Mouse (Mus musculus) c-Kit-positive CD71-negative TER-119-negative erythroid progenitor cells, embryonic 14.5 days (primary cell): ENCODE measurements around the gene Rnf126.

Experiments used
- DNase-seq: peaks from one replicate; pipeline ENCODE4 v3.0.0-alpha.2; 2013; ENCODE audit warnings: low read depth

Rnf126 gene

DNA sequence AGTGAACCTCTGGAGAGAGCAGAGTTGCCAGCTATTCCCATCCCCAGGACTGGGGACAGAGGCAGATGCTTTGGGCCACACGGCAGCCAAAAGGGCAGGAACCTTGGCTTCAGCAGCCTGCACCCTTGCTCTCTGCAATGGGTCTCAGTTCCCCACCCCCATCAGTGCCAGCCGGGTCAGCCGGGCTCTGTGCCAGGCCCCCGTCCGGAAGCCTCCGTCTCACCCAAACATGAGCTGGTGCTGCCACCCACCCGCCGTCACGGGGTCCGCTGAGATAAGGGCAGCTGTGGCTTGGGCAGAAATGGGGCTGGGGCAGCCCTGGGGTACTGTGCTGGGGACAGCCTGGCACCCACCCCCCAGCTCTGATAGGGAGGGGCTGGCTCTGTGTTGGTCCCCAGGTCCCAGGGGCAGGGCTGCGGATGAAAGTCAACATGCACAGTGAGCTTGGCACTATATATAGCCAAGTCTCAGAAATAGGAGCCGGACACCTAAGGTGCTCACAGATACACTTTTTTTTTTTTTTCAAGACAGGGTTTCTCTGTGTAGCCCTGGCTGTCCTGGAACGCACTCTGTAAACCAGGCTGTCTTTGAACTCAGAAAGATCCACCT lies 37.3 kb downstream of the Rnf126 start:
- no peak for DNase-seq

DNA sequence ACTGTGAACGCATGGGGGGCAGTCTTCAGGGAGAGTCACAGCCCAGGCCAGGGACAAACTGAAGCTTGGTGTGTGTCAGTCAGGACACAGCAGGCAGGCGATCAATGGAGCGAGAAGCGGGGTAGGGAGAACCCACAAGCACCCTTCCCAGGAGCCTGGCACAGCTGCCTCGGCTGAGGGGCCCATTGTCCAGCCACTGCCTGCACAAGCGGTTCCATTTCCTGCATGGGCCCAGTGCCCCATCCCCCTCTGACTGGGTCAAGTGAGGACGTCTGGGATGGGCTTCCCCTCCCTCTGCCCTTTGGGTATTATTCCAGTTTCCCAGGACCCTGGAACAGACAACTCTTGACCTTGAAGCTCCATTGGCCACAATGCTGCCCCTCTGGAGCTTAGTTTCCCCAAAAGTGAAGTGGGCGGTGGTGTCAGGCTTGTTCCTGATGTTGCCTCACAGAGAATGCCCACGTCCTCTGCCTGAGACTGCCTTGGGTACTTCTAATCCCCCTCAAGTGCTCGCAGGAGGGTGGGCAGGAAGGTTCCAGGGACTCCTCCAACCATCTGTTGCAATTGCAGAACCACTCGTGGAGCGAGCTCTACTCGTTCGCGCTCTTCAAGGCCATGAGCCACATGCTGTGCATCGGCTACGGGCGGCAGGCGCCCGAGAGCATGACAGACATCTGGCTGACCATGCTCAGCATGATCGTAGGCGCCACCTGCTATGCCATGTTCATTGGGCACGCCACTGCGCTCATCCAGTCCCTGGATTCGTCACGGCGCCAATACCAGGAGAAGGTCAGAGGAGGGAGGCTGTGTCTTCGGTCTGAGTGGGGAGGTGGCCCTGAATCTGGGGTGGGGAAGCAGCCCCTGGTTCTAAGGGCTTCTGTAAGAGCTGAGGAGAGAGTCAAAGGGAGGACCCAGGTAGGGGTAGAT lies 38.2 kb downstream of the Rnf126 start:
- DNase-seq: no peak

DNA sequence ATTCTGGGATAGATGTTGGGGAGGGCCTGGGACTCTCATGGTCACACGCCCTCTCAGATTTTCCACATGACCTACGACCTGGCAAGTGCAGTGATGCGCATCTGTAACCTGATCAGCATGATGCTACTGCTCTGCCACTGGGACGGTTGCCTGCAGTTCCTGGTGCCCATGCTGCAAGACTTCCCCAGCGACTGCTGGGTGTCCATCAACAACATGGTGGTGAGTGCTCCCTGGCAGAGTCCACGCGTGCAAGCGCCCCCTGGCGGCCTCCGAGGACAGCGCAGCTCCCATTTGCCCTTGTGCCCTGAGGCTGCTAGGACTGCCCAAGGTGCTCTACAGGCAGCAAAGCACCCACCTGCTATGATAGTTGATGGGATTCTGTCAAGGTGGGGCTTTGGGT lies 40.7 kb downstream of the Rnf126 start:
- no peak for DNase-seq

DNA sequence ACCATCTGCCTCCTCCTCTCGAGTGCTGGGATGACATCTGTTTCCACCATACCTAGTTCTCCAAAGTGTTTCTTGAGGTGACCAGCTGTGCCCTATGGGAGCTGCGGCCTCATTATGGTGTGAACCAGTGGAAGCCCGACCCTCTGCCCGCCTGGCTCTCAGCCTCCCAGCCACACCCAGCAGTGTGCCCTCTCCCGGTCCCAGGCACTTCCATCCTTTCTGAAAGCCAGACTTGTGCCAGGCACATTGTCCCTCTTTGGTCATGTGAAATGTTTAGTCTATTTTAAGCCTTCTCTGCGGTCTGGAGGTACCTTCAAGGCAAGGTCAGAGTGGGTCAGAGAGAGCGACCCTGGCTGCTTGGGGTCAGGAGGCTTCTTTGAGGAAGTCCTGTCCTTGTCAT lies 43.1 kb downstream of the Rnf126 start:
- DNase-seq: no peak

DNA sequence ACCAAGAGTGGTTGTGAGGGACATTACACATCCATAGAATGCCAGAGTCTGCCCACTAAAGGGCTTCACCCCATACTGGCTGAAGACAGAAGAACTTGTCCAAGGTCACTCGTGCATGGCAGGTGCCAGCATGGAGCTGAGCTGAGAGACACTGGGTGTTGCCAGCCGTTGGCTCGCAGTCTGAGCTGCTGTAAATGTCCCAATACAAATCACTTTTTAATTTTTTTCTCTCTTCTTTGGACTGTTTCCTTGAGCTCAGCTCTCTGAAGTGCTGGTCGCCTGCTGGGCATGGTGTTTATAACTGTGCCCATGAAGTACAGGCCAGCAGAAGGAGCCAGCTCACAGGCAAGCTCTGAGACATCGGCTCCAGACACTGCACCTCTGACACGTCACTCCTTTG lies 43.7 kb downstream of the Rnf126 start:
- no peak for DNase-seq

DNA sequence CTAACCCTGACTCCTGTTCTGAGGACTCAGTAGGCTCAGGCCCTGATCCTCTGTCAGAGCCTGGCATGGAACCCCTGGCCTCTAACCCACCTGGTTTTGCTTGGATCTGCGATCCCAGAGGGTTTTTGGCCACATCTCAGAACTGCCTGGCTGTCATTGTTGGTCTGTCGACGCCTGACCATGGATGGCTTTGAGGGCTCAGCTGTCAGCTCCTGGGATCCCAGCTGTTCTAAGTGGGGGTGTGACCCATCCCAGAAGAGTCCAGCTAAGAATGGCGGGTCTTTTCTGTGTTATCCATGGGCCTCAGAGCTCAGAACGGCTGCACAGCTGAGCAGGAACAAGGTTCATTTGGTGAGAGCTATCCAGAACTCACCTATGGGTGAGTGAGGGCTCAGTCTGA lies 45.7 kb downstream of the Rnf126 start:
- DNase-seq: no peak

DNA sequence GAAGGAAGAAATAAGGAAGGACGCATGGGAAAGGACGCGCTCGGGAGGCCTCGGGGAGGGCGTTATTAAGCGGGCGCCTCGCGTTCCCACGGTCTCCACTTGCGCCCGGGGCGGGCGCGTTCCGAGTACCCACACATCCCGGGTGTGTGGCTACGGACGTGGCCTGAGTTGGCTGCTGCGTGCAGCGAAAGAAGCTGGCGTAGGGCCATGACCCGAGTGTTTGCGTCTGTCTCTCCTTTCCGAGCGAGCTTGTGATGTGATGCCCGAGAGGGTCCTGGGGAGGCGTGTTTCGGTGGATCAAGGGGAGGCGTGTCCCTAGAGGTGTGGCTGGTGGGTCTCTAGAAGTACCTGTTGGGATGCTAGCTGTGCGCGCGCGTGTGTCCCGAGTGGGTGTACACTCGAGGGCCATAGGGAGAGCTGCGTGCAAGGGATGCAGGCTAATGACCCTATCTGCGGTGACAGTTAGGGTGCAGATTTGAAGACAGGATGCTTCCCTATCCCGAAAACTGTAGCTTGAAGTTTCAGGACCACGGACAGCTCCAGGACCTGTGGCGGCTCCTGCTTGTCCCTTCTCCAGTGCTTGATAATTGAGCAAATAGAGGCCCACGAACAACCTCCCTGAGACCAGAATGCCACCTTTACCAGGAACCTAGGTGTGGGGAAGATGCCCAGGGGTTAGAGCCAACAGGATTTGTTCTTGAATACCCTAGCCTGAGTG lies 49.0 kb downstream of the Rnf126 start:
- peak; percentile 79 for DNase-seq

DNA sequence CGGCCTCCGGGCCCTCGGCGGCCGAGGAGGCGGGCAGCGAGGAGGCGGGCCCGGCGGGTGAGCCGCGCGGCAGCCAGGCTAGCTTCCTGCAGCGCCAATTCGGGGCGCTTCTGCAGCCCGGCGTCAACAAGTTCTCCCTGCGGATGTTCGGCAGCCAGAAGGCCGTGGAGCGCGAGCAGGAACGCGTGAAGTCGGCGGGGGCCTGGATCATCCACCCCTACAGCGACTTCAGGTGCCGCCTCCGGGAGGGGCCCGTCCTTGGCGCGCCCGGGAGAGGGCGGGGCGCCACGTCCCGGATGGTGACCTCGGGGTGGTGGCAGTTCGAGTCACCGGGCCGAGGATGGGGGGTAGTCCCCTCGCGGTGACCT lies 49.8 kb downstream of the Rnf126 start:
- DNase-seq: no peak

DNA sequence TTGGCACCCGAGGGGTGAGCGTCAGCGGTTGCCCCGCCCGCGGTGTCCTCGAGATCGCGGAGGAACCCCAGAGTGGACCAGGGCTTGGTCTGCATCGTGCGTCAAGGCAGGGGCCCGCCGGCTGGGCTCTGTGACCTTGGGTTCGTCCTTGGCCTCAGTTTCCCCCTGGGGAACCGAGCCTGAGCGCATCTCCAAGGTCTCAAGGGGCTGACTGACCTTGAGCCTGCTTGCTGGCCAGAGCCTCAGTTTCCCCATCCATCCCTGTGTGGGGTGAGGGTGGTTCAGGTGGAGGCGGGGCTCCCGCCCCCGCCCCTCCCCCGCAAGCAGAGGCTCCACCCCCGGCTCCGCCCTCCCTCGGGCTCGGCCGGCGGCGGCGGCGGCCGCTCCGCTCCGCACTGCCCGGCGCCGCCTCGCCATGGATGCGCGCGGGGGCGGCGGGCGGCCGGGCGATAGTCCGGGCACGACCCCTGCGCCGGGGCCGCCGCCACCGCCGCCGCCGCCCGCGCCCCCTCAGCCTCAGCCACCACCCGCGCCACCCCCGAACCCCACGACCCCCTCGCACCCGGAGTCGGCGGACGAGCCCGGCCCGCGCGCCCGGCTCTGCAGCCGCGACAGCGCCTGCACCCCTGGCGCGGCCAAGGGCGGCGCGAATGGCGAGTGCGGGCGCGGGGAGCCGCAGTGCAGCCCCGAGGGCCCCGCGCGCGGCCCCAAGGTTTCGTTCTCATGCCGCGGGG lies 50.3 kb downstream of the Rnf126 start, which contains the start of gene Hcn2:
TSS of gene Hcn2 (plus strand) at position 381 of the 734 bp plus-strand sequence.
- no peak for DNase-seq

DNA sequence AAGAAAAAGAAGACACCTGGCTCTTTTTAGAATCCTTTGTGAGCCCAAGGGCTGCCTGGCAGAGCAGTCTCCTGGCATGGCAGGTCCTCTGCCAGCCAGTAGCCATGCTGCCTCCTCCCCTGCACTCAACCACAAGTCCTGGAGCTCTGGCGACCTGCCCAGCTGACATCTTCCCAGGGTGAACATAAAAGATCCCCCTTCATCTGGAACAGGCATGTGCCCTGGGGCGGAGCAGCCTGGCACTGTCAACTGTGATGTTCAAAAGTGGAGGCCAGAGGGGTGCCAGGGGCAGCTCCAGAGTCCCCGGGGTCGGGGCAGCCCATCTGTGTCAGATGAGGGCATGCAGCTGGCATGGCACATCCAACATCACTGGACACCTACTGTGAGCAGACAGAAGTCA lies 51.8 kb downstream of the Rnf126 start:
- no peak for DNase-seq

DNA sequence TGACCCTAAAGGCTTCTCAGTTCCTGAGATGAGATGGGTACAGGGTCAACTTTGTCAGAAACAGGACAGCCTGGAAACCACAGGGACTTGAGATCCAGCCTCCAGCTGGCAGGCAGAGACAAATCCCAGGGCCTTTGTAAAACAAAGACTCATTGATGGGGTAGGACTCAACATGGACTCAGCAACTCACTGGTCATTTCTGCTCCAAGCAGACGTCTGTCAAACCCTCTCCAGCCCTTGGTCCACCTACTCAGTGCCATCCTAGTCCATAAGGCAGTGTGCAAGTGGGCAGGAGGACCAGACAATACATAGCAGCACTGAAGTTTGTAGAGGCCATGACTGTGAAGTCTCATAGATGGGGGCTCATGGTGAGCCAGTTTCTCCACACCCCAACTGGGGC lies 53.6 kb downstream of the Rnf126 start:
- DNase-seq: no peak

DNA sequence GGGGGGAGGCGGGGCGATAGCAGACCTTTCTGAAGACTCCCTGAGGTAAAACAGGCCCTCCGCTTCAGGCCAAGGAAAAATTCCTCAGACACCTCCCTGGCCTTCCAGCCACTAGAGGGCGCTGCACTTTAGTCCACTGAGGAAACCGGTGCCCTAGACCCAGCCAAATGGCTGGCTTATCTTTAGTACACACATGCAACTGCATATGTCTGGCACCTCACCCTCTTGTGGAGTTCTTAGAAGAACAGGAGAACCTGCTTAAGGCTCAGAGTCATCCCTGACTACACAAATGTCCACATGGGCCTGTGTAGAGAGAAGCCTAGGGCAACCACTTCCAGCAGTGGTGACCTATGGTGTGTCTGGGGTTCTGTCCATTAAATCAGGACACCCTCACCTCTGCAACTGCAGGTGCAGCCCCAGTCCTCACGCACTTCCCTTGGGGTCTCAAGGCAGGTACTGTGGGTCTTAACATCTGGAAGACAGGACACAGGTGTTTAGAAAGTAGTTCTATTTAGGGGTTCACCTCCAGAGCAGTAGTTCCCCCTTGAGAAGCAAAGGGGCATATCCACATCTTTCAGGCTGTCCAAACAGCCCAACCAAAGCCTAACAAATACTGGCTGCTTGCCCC lies 54.1 kb downstream of the Rnf126 start:
- peak; percentile 91 for DNase-seq

DNA sequence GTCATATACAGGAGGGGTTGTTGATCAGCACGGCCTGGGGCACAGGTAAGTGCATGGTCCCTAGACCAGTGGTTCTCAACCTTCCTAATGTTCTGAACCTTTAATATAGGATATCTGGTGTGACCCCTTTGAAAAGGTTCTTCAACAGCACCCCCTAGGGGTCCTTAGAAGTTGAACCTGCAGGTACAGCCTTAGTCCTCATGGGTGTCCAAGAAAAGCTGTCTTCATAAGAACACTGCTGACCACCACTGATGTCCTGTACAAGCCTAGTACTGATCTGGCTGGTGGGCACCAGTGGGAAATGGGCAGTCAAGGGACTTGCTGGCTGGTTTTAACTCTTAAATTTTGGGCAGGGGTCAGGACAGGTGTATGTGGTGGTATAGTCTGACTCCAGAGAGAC lies 54.7 kb downstream of the Rnf126 start:
- DNase-seq: peak; percentile 38

DNA sequence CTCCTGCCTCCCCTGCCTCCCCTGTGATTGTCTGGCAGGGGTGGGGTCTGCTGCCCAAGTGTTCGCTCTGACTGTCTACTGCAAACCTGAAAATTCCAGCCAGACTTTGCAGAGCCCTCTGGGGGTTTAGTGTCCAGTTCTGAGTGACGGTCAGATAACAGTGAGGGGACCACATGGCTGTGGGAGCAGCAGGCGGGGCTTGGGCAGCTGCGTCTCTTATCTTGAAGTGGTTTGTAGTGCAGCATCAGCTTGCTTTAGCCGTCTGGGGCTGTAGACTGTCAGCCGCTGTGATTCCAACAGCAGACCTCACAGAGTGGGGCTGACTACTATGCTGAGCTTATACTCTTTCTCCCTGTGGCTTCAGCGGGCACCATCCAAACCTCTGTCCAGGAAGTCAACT lies 57.4 kb downstream of the Rnf126 start:
- DNase-seq: no peak

DNA sequence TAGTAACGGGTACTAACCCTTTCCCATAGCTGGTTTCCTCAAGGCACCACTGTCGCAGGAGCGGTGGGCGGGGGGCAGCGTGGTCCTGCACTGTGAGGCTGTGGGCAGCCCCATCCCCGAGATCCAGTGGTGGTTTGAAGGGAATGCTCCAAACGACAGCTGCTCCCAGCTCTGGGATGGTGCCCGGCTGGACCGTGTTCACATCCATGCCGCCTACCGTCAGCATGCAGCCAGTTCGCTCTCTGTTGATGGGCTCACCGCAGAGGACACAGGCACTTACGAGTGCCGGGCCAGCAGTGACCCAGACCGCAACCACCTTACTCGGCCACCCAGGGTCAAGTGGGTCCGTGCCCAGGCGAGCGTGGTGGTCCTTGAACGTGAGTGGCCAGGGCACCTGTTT lies 58.1 kb downstream of the Rnf126 start:
- DNase-seq: no peak
